Mouse (Mus musculus) frontal cortex, adult (tissue): Measurements from ENCODE around the gene Gm49358.

Experiments
- ATAC-seq: cut with Nextera tagmentation; 2 replicates; pipeline ENCODE4 v1.9.2; 2017; ENCODE audit warnings: mild to moderate bottlenecking, moderate library complexity, mixed read lengths; ENCODE audit not compliant: low TSS enrichment

Gene Gm49358

DNA sequence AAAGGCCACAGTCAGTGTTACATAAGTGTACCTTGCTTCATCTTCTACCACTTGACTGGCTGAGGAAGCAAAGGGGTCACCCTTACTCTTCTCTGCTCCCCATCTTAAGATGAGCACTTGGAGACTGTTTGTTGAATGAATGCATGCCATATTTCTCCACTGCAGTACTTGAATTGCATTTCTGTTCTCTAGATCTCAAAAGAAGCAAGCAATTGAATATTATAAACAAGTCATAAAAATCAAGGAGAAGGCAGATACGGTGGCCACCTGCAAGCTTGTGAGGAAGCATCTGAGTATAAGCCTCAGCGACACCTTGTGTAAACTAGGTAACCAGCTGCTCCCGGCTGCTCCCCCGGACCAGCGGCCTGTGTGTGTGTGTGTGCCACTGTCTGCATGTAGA is at the start of gene Gm49358:
Gene Gm49358 (plus strand): TSS at position 301 of the 400 bp plus-strand sequence.
- ATAC-seq: no peak

DNA sequence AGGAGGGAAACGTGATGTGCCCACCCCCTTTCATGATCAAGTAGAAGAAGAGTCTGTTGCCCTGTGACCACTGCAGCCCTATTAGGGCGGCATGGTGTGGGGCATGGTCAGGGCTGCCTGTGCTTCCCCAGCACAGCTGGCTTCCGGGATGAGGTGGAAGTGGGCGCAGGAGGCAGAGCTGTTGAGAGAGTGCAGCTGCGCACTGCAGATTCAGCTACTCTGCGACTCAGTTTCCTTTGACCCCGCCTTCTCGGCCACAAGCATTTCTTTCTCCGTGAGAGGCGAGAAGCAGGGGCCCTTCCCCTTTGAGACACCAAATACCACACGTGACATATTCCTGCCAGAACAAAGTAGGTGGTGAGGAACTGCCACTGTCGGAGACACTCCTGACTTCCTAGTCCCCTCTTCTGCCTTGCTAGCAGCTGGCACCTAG is 36.2 kb upstream of the Gm49358 start:
- peak; percentile 67 for ATAC-seq

DNA sequence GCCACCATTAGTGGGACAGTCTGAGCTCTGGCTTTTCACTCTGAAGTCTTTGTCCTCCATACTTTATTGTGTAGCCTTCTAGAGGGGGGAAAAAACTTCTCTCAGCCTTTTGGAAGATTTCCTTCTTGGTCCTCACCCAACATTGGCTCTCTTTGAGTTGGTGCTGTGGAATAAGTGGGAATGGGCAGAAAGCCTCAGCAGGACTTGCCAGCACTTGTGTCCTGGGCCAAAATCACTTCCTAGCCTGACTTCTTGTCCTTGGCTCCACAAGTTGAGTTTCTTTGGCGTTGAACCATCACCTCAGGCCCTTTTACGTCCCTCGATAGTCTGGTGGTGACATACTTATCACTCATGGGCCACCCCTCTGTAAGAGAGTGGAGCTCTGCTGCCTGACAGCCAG is 35.6 kb upstream of the Gm49358 start:
- ATAC-seq: no peak

- ATAC-seq: peak; percentile 74
These were observed 32.8 kb upstream of the Gm49358 start for GRCm38 (mm10) chr10:86730823-86731499.

GRCm38 (mm10) chr10:86731500-86731863 is 32.3 kb upstream of the Gm49358 start:
- no peak for ATAC-seq

DNA sequence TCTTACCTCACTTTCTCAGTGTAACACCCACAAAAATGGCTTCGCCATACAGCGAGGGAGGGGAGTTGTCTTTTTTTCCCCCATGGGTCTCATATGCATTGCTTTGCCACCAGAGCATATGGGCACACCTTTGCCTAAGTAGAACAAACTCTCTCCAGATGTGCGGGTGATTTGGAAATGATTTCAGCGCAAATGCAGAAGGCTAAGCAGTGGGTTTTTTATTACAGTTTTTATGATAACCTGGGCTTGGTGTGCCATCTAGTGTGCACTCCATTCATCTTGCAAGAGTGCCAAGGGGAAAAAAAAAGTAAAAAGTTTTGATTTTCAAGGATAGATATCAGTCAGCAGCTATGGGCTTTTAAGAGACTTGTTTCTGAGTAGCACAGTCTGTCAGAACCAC is 28.7 kb upstream of the Gm49358 start:
- ATAC-seq: no peak

DNA sequence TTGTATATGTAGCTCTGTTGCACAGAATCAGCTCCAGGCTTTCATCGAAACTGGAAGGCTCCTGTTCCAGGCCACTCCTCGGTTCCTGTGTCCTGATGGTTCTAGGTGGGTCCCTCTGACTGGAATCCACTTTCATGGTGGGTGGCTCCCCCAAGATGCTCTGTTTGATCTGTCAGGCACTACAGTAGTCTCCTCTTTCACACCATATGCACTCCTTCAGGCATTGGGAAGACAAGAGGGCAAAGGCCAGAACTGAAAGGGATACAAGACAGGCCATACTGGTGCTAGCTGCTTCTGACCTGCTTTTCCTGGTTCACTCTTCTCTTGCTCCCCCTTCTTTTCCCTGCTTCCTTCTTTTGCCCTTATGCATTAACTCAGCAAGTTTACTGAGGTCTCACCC is 20.9 kb upstream of the Gm49358 start:
- no peak for ATAC-seq

GRCm38 (mm10) chr10:86744306-86744705 is 19.5 kb upstream of the Gm49358 start:
- no peak for ATAC-seq

- no peak for ATAC-seq
These were observed 7.8 kb upstream of the Gm49358 start for GRCm38 (mm10) chr10:86755816-86756502.

GRCm38 (mm10) chr10:86757724-86758123 is 6.0 kb upstream of the Gm49358 start:
- ATAC-seq: no peak

DNA sequence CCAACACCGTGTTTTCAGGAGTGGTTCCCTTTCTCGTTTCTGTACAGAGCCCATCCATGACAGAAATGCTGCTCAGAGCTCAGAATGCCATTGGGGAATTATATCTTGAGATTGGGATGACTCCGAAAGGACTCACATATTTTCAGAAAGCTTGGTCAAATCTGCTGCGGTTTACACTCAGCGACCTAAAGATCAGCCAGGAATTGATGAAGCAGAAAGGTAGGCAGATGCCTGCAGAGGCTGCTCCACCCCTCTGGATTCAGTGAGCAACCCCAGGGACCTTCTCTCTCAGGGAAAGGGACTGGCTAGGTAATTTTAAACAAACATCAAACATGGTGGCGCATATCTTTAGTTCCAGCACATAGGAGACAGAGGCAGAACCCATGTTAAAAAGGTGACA is 5.6 kb upstream of the Gm49358 start:
- no peak for ATAC-seq

GRCm38 (mm10) chr10:86761236-86761635 is 2.5 kb upstream of the Gm49358 start:
- no peak for ATAC-seq

GRCm38 (mm10) chr10:86761722-86762383 is 1.9 kb upstream of the Gm49358 start:
- ATAC-seq: no peak

GRCm38 (mm10) chr10:86762384-86762730 is 1.4 kb upstream of the Gm49358 start:
- ATAC-seq: no peak

- peak; percentile 82 for ATAC-seq
These were observed 1.7 kb downstream of the Gm49358 start for GRCm38 (mm10) chr10:86765344-86765966.

DNA sequence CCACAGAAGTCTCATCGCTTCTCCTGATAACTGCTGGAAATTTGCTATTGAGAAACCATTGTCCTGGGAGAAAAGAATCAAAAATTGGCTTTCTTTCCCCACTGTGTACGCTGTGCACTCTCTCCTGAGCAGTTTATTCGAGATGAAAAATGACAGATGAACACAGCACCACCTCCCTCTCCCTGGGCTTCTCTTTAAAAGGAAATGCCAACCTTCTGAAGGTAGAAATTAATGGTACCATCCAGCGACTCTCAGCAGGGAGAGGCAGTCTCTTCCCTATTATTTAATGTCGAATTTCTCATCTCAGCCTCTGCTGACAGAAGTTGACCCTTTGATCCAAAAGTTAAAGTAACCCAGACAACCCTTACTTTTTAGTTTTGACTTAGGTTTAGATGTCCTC is 5.4 kb downstream of the Gm49358 start:
- no peak for ATAC-seq

DNA sequence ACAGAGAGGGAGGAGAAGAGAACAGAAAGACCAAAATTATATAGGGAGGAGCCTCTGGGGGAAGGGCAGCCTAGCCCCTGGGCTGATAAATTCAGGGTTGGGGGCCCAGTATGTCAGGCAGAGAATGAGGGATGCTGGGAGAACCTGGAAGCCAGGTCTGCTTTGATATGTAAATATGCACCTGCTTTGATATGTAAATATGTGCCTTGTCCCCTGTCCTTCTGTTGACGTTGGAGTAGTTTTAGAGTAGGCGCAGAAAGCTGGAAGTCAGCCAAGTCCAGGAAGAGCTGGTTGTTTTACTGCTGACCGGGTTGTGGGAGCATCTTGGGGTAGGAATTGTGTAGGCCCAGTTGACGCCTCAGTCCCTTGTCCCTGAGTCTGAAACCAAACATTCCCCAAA is 6.0 kb downstream of the Gm49358 start:
- no peak for ATAC-seq

GRCm38 (mm10) chr10:86771701-86772100 is 7.9 kb downstream of the Gm49358 start:
- no peak for ATAC-seq

DNA sequence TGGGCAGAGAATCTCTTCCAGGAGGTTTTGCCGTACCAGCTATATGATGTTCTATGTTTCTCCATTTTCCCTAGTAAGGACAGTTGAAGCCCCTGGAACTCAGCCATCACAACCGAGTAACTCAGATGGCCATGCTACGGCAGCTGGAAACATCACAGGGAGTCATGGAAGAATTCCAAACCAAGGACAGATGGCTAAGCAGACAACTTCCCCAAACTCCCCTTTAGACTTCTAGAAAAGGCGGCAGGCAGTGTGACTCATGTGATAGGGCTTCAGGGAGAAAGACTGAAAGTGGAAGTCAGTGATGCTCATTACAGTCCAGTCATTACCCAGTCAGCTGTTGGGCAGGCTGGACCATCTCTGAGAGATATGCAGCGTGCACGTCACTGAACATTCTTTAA is 8.5 kb downstream of the Gm49358 start:
- ATAC-seq: peak; percentile 56

DNA sequence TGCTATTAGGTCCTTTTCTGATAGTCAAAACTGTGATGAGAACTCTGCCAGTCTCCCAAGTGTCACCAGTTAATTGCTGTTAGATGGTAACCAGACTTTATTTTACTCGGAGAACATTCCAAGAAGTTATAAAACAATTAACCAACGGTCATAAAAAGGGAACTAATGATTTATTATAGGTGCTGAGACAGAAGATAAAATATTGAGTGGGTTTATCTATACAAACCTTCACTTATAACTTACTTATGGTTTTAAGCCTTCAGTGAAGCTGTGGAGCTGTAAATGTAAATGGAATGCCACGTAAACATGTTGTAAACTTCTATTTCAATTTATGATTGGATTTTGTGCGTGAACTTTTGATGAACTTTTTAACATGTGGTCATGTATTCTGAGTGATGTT is 9.6 kb downstream of the Gm49358 start:
- ATAC-seq: no peak

DNA sequence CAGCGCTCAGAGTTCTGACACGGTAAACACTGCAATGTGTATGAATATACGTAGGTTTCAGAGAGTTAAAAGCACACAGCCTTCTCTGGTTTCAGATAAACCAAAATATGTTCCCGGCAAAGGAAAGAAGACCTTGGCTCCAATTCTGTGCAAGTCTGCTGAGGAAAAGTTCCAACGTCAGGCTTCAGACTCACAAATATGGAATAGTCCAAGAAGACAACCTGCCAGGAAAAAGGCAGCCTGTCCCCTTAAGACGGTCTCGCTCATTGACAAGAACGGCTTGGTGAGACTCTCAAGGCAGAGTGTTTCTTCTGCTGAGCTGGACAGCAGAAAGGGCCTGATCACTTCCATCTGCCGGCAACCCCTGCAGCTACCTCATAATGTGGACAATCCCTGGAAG is 12.5 kb downstream of the Gm49358 start:
- ATAC-seq: no peak

DNA sequence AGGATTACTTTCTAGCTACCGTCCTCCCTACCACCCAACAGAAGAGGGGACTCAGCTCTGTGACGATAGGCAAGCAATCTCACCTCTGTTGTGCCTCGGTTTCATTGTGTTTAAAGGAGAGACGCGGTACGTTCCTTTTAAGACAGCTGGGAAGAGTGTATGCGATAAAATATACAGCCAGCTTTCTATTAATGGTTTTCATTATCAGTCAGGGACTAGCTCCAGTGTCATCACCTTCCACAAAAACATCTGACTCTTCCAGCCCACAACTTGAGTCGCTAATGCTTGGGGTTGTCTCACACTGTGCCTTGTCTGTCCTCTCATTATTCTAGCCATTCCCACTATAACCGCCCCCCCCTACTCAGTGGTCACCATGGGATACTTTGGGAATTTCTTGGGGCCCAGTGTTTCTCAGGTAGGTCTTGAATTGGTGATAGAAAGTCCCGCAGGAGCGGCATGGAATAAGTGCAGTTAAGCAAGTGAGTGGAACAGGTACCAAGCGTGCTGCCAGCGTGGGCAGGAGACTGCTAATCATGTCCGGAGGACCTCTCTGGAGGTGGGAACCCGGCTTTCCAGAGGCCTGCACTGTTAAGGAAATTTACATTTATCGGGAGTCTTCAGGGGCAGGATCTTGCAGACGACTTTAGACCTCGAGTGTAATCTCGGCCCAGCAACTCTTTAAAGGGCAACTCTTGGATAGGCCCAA is 14.0 kb downstream of the Gm49358 start:
- ATAC-seq: no peak
